Mouse (Mus musculus): ENCODE results near the gene Snurf.

Snurf gene

DNA sequence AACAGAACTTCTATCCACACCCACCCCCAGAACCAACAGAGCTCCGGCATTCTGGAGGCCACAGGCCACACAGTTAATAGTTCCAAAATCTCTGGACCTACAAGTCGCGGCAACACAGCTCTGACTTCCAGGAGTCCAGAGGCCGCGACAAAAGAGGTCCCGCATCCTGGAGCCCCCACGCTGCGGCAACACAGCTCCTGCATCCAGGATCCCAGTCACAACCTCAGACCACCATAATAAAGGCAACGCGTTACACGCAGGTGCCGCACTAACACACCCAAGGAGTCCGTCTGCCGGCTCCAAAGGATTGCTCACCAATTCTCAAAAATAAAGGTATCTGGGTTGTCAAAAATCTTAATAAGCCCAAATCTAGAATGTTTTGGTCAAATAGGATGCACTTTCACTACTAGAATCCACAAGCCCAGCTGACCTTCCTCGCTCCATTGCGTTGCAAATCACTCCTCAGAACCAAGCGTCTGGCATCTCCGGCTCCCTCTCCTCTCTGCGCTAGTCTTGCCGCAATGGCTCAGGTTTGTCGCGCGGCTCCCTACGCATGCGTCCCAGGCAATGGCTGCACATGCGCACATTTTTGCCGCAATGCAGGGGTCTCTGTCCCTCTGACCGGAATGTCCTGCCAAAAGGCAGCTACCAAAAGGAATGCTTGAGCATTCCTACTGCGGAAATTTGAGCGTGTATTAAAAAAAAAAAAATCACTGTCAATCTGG, at the start of gene Snurf, which contains the start of gene Gm38393:
TSS of gene Snurf (minus strand) at position 444 of the 725 bp plus-strand sequence.
TSS of gene Gm38393 (minus strand) at position 459 of the 725 bp plus-strand sequence.
- peak; percentile 49 to 60 for DNase-seq (ENCODE audit: low spot score in 2 of 2)

DNA sequence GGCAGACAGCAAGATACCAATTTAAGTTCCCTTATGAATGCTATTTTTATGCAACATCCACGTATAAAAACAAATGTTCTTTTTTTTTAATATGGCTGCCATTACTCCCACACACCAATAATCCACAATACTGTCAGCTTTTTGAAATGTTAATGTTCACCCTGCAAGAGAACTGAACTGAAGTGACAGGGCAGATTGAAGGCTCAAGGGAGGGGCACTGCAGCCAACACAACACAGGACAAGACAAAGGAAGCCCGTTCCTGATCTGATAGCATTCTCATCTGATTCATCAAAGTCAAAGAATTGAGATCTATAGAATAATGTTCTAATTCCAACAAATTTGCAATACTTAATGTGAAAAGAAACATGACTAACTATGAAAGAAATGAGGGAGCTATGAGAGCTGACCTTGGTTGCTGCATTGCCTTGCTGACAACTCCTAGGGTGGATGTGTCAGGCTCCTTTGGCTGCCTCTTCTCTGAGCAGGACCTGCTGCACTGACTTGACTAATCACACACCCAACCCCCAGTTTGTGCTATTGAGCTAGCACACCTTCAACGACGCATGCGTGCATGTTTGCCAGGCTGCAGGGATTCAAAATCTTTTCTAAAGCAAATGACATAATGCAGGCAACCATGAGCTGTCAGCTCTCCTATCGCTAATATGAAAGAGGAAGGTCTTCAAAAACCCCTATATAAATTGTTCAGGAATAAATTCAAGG, 42.8 kb upstream of the Snurf start:
- no peak for DNase-seq (ENCODE audit: low spot score in 2 of 2)

DNA sequence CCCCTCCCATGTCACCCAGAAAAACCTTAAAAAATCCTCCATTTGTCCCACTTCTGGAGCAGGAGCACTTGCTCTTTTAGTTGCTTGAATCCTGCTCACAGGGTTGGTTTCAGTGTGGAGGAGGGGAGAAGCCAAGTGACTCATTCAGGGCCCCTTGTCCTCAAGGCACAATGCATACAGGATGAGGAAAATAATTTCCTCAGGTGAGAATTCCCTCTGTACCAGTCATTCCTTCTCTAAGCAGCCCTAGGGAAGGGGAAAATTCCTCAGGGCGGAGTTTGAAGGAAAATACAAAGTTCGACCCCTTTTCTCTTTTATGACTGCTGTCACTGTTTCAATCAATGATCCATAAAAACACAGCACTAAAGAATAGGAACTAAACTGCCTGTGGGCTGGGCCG, 8.3 kb upstream of the Snurf start:
- DNase-seq (ENCODE audit: low spot score in 2 of 2), result no peak

DNA sequence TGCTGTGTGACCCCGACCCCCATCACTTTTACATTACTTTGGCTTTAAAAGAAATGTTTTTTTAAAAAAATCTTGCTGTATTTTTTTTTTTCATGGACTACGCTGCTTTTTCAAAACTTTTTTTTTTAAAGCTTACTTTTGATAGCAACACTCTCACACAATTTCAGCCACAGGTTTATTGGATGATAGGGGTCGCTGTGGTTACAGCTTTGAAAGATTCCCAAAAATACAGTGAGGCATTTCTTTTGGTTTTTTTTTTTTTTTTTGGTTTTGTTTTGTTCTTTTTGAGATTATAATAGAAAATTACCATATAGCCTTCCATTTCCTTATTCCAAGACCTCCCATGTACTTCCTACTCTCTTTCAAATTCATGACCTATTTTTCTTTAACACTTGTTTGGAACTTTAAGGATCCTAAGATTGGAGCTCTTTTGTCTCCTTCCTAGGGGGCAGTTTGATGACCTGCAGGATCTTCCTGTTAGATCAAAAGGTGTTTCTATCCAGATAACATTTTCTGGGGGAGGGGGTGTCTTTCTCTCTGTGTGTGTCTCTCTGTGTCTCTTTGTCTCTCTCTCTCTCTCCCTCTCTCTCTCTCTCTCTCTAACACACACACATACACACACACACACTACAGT, 3.0 kb upstream of the Snurf start:
- DNase-seq (ENCODE audit: low spot score in 2 of 2), result no peak

DNA sequence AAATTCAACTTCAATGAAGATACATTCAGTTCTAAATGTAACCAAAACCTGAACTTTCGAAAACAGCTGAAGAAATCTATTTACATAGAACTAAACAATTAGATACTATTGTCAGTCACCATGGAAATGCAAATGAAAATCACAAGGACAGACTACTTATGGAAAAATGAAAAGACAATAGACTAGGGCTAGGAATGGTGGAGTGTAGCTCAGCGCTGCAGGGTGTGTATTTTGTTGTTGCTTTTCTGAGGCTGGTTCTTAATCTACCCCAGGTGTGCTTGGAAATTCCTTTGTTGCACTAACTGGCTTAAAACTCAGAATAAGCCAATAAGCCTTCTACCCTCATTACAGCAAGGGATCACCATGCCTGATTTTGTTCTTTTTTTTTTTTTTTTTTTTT, 1.4 kb upstream of the Snurf start:
- no peak for DNase-seq (ENCODE audit: low spot score in 2 of 2)

DNA sequence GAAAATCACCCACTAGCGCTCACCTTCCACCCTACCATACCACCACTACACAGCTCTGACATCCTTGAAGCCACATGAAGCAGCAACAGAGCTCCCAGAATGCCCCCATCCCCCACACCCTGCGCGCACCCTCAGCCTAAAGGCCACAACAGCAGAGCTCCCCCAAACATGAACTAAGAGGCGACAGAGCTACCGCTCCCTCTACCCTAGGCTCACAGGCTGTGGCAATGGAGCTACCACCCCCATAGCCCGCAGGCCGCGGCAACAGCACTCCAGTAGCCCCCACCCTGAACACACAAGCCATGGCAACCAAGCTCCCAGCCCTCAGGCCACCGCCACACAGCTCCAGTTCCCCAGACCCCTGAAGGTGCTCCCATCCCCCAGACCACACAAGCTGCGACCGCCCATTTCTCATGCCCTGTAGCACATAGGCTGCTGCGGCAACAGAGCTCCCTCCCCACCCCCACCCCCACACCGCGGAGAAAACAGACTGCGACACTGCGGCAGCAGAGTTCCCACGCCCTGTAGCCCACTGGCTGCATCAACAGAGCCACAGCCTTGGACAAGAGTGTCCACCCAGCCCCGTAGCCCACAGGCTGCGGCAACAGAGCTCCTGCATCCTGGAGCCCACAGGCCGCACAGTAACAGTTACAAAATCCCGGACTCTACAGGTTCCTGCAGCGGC, 786 bp downstream of the Snurf start:
- peak in 1 of 2 experiments; percentile 58 for DNase-seq (ENCODE audit: low spot score in 2 of 2)

DNA sequence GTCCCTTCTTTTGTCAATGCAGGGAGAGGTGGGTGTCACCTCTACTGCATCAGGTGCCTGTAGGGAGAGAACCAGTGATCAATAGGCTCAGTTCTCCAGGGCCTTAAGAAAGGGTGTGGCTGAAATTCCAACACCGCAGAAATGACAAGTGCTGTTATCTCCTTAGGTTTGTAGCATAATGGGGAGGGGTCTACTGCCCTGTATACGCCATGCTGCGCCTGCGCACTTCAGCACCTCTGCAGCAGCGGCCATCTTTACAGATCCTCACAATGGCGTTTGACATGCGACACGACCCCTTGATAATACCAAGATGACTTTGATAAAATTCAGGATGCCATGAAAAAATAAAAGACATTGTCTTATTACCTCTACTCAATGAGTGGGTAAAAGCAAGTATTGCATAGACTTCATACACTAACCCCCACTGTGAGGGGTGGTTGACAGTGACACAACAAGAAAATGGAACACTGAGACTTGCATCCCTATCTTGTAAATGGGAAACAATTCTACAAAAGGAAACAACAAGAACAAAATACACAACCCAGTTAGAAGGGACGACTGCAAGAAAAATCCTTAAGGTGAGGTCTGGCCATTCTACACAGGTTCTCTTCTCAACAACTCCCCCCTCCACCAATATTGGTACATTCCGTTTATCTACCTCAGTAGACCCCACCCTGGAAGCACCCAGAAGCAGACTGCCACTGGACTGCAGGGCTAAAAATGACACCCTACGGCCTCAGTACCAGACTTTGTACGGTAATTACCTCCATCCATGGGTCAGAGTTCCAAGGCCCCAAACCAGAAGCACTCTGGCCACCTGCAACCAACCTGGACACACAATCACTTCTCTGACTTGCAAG, 1.6 kb downstream of the Snurf start:
- no peak for DNase-seq (ENCODE audit: low spot score in 2 of 2)

DNA sequence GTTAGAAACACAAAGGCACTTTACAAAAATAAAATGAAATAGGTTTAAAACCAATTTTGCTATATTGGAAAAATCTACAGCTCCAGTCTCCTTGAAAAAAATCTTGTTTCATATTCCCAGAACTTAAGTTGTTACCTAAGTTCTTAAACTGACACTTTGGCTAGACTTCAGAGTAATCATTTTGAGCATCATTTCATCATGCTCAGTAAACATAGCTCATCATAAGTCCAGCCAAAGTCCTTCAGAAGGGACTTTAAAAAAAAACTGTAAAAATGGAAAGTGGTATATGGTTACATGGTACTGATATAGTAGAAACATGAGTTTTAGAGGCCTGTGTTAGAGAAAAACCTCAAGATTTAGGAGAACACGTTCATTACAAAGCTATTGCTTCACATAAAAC, 26.2 kb downstream of the Snurf start:
- DNase-seq (ENCODE audit: low spot score in 2 of 2), result no peak
